Mouse (Mus musculus) bone marrow, adult 2 months (tissue): ENCODE data around the gene Ube2cbp.

Source experiments
- CTCF ChIP-seq: fragments of 200-500 bp; IDR thresholded peaks from 2 replicates; pipeline ENCODE4 v1.5.1; 2011; ENCODE audit warnings: low read length, control low read depth; ENCODE audit not compliant: control insufficient read depth, insufficient read depth
- POLR2A ChIP-seq: fragments of 200-500 bp; IDR thresholded peaks from 2 replicates; pipeline ENCODE4 v1.6.1; 2011; ENCODE audit warnings: low read depth, mild to moderate bottlenecking, control low read depth, low read length, borderline replicate concordance; ENCODE audit not compliant: control insufficient read depth

GRCm38 (mm10) chr9:86334357-86334756, 130.4 kb downstream of the Ube2cbp start:
- TF ChIP-seq CTCF (no peak), POLR2A (no peak)
